Mouse (Mus musculus) neural tube, embryonic 13.5 days (tissue): Measurements from ENCODE around the gene Gm3591. TPM values are rescaled to one million over a fixed set of nuclear protein-coding genes. Genes with fewer than 3 reads are reported as not detected.
"Not testable (repeated sequence)": the region's sequence is repeated elsewhere in the genome, so short reads cannot be mapped to it uniquely, and the experiment has no call there.

Experiments used
- ATAC-seq: fragments of 200-750 bp; cut with Nextera tagmentation; 2 replicates; pipeline ENCODE4 v1.8.0; 2017; ENCODE audit warnings: low read depth, mild to moderate bottlenecking, moderate TSS enrichment, moderate library complexity
- H3K27ac ChIP-seq: fragments of 300-500 bp; sonication (generic); replicated peaks from 2 replicates; pipeline ENCODE4 v1.5.1; 2015; ENCODE audit warnings: moderate library complexity, mild to moderate bottlenecking, inconsistent platforms
- H3K27me3 ChIP-seq: fragments of 300-500 bp; sonication (generic); 2 replicates; pipeline ENCODE4 v1.6.1; 2015; ENCODE audit warnings: mild to moderate bottlenecking, inconsistent platforms
- H3K36me3 ChIP-seq: fragments of 300-500 bp; sonication (generic); 2 replicates; pipeline ENCODE4 v1.6.1; 2015; ENCODE audit warnings: mild to moderate bottlenecking, inconsistent platforms
- H3K4me1 ChIP-seq: fragments of 300-500 bp; sonication (generic); replicated peaks from 2 replicates; pipeline ENCODE4 v1.6.1; 2015; ENCODE audit warnings: inconsistent platforms
- H3K4me2 ChIP-seq: fragments of 300-500 bp; sonication (generic); 2 replicates; pipeline ENCODE4 v1.6.1; 2015; ENCODE audit warnings: inconsistent platforms, mild to moderate bottlenecking, moderate library complexity
- H3K4me3 ChIP-seq: fragments of 300-500 bp; sonication (generic); 2 replicates; pipeline ENCODE4 v1.5.1; 2015; ENCODE audit warnings: mild to moderate bottlenecking, inconsistent platforms
- H3K9ac ChIP-seq: fragments of 300-500 bp; sonication (generic); 2 replicates; pipeline ENCODE4 v1.6.1; 2015; ENCODE audit warnings: moderate library complexity, mild to moderate bottlenecking, inconsistent platforms
- H3K9me3 ChIP-seq: fragments of 300-500 bp; sonication (generic); 2 replicates; pipeline ENCODE4 v1.6.1; 2016; ENCODE audit warnings: inconsistent platforms
- WGBS: fragments of 180-500 bp; shearing (Covaris S2); methylation state at CpG from one replicate; pipeline ENCODE4 v1.1.7; 2015; 5-methylcytosine and 5-hydroxymethylcytosine counted together
- polyA plus RNA-seq: library from polyadenylated mRNA; unstranded; fragments of >200 nt; fragmentation: Nextera tagmentation; extraction: Ambion mirVana; gene quantifications from 2 replicates; pipeline ENCODE4 v1.2.1, GENCODE M21; 2015

Gm3591 gene
- 4.9 and 5.5 TPM in 2 replicates for polyA plus RNA-seq

DNA sequence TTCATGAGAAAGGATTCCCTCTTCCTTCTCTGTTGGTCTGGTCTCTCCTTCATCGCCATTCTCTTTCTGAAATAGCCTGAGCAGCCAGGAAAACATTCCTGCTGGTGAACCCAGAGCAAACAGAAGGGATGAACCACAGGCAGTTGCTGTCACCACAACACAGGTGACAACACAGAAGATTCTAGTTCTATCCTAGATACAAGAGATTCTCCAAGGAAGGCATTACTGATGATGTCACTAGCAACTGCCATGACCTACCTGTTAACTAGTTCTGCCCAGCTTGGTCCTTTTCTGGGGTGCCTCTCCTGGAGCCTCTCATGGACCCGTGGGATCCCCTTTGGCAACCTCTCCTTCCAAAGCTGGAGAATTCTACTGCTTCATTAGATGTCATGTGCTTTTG, at the start of gene Gm3591:
Gm3591 (minus strand) TSS at position 101 of the 400 bp plus-strand sequence.
- H3K27me3 ChIP-seq, H3K4me3 ChIP-seq, H3K27ac ChIP-seq, H3K4me1 ChIP-seq, ATAC-seq, H3K9ac ChIP-seq, H3K36me3 ChIP-seq, H3K4me2 ChIP-seq, H3K9me3 ChIP-seq: not testable (repeated sequence)
- WGBS, result no CpG with 5 or more reads among the region's 2 CpGs

DNA sequence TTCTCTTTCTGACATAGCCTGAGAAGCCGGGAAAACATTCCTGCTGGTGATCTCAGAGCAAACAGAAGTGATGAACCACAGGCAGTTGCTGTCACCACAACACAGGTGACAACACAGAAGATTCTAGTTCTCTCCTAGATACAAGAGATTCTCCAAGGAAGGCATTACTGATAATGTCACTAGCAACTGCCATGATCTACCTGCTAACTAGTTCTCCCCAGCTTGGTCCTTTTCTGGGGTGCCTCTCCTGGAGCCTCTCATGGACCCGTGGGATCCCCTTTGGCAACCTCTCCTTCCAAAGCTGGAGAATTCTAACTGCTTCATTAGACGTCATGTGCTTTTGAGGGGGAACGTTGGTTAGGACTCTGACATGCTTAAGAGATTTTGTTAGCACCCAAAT, 32.2 kb upstream of the Gm3591 start, which contains the start of gene Gm3594:
Gm3594 (minus strand) TSS at position 101 of the 400 bp plus-strand sequence.
- not testable (repeated sequence) for H3K36me3 ChIP-seq, H3K9me3 ChIP-seq, H3K27ac ChIP-seq, H3K4me1 ChIP-seq, H3K27me3 ChIP-seq, H3K9ac ChIP-seq, H3K4me3 ChIP-seq, ATAC-seq, H3K4me2 ChIP-seq
- no CpG with 5 or more reads among the region's 4 CpGs for WGBS

DNA sequence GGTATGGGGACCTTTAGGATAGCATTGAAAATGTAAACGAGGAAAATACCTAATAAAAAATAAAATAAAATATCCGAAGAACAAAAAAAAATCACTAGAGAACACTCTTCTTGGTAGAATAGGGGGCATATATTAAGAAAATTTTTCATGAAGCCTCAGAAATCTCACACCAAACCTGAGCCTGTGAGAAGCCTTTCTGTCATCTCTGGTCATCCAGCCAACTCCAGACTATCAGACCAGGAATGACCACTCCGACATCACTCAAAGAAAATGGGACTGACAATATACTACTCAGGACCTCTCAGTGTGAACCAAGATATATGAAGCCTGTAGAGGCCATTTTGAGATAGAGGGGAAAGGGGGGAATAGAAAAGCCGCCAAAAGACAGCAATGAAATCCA, 28.5 kb upstream of the Gm3591 start:
- not testable (repeated sequence) for H3K9me3 ChIP-seq, ATAC-seq, H3K27ac ChIP-seq, H3K36me3 ChIP-seq, H3K9ac ChIP-seq, H3K4me2 ChIP-seq, H3K27me3 ChIP-seq, H3K4me3 ChIP-seq, H3K4me1 ChIP-seq
- WGBS, result 87% methylated on average over 3 of the region's 4 CpGs

DNA sequence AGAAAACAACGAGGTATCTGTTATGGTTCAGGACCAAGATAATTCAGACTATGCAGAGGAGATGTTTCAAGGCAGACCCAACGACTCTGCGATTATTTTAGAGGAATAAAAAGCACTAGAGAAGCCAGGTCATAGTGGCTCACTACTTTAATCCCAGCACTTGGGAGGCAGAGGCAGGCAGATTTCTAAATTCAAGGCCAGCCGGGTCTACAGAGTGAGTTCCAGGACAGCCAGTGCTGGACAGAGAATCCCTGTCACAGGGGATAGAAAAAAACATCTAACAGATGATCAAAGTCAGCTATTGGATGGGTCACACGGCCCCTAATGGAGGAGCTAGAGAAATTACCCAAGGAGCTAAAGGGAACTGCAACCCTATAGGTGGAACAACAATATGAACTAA, 27.9 kb upstream of the Gm3591 start:
- not testable (repeated sequence) for H3K4me1 ChIP-seq, H3K9me3 ChIP-seq, ATAC-seq, H3K4me2 ChIP-seq, H3K9ac ChIP-seq, H3K27ac ChIP-seq, H3K4me3 ChIP-seq, H3K27me3 ChIP-seq, H3K36me3 ChIP-seq
- WGBS, result 64% methylated on average over 2 of the region's 5 CpGs

DNA sequence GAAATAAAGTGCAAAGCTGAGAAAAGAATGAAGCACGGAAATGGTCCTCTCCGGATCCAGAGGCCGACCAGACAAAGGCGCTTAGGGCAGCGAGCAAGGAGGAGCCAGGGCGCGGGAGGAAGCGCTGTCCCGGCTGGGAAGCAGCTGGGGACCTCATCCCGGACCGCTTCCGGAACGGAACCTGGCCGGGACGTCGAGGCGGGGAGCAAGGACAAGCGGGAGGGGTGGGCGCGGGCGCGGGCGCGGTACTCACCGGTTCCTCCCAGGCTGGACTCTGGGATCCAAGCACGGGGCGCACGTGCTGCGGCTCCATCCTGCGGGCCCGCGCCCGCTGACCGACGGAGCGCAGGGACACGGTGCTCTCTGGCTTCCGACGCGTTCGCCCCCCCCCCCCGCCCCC, 14.5 kb upstream of the Gm3591 start:
- Histone ChIP-seq H3K4me3 (peak overlapping the region; percentile 36), H3K4me2 (peak overlapping the region; percentile 53)
- not testable (repeated sequence) for H3K4me1 ChIP-seq, H3K9ac ChIP-seq, H3K36me3 ChIP-seq, H3K27me3 ChIP-seq, ATAC-seq, H3K9me3 ChIP-seq, H3K27ac ChIP-seq
- 4% methylated on average over 15 of the region's 42 CpGs for WGBS

DNA sequence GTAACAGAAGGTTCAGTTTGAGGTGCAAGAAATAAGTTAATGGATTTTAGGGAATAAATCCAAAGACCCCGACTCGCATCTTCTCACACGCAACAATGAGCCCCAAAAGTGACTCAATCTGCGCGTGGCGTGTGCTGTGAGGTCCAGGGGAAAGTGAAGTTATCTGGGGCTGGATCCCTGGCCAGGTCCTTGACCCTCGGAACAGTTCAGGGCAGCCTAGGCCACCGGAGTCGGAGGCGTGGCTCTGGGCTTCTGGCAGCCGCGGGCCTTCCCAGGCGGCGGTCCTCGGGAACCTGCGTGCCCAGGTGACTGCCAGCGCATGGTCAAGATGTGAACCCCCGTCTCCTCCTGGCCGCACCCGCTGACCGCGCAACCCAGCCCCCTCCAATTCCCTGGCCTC, 14.1 kb upstream of the Gm3591 start:
- H3K4me3 ChIP-seq, result peak overlapping the region; percentile 36
- not testable (repeated sequence) for H3K4me1 ChIP-seq, H3K9me3 ChIP-seq, H3K27me3 ChIP-seq, H3K27ac ChIP-seq, H3K9ac ChIP-seq, ATAC-seq, H3K36me3 ChIP-seq
- 18% methylated on average over 22 of the region's 22 CpGs for WGBS
- peak overlapping the region; percentile 53 for H3K4me2 ChIP-seq

DNA sequence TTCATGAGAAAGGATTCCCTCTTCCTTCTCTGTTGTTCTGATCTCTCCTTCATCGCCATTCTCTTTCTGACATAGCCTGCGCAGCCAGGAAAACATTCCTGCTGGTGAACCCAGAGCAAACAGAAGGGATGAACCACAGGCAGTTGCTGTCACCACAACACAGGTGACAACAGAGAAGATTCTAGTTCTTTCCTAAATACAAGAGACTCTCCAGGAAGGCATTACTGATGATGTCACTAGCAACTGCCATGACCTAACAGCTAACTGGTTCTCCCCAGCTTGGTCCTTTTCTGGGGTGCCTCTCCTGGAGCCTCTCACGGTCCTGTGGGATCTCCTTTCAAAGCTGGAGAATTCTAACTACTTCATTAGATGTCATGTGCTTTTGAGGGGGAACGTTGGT, 22.1 kb downstream of the Gm3591 start, which contains the start of gene Gm16440:
Gm16440 (minus strand) TSS at position 101 of the 400 bp plus-strand sequence.
- not testable (repeated sequence) for H3K36me3 ChIP-seq, H3K27me3 ChIP-seq, ATAC-seq, H3K4me1 ChIP-seq, H3K4me3 ChIP-seq, H3K4me2 ChIP-seq, H3K27ac ChIP-seq, H3K9me3 ChIP-seq, H3K9ac ChIP-seq
- WGBS, result 94% methylated on average over 2 of the region's 4 CpGs

Other genes with a start within 250 kb of the Gm3591 start
- gene Gm21560, start 193.2 kb downstream of the Gm3591 start, polyA plus RNA-seq, result not detected in 2 replicates
- 5.9 and 6.0 TPM in 2 replicates for gene Gm3411, start 125.2 kb downstream of the Gm3591 start, polyA plus RNA-seq
- gene Gm21103, start 107.6 kb downstream of the Gm3591 start, polyA plus RNA-seq, result not detected in 2 replicates
- gene Gm3618, start 68.8 kb downstream of the Gm3591 start, polyA plus RNA-seq, result not detected in 2 replicates
- gene Gm16440, start 22.2 kb downstream of the Gm3591 start, polyA plus RNA-seq, result not detected in 2 replicates
- gene Gm3594, start 32.1 kb upstream of the Gm3591 start, polyA plus RNA-seq, result not detected in 2 replicates
- not detected in 2 replicates for gene Gm8356, start 124.8 kb upstream of the Gm3591 start, polyA plus RNA-seq
- gene Gm3629, start 178.1 kb upstream of the Gm3591 start, polyA plus RNA-seq, result not detected in 2 replicates
- 0.46 TPM in 1 of 2 replicates, not detected in the other for gene Gm3460, start 209.9 kb upstream of the Gm3591 start, polyA plus RNA-seq